Mouse (Mus musculus): ENCODE measurements around the gene Olfr1037. TPM values are rescaled to one million over a fixed set of nuclear protein-coding genes. Genes with fewer than 3 reads are reported as not detected.

Gene Olfr1037
- not detected for polyA plus RNA-seq (2012; fragmentation: generic; extraction: Trizol)

GRCm38 (mm10) chr2:86087285-86087684, at the start of gene Olfr1037:
TSS of gene Olfr1037 (minus strand) at chr2:86087385.

GRCm38 (mm10) chr2:86135828-86136227, 48.6 kb upstream of the Olfr1037 start, which contains the start of gene Olfr1039:
TSS of gene Olfr1039 (minus strand) at chr2:86135928.

GRCm38 (mm10) chr2:86073692-86074091, 13.5 kb downstream of the Olfr1037 start, which contains the start of gene Olfr1036:
TSS of gene Olfr1036 (plus strand) at chr2:86073992.

GRCm38 (mm10) chr2:86045561-86045960, 41.6 kb downstream of the Olfr1037 start, which contains the start of gene Olfr1034:
TSS of gene Olfr1034 (plus strand) at chr2:86045861.

Other genes starting within 250 kb of the Olfr1037 start
- gene Olfr1019, start 241.9 kb downstream of the Olfr1037 start, polyA plus RNA-seq (2012; fragmentation: generic; extraction: Trizol): not detected
- not detected for gene Olfr1020, start 240.4 kb downstream of the Olfr1037 start, polyA plus RNA-seq (2012; fragmentation: generic; extraction: Trizol)
- gene Olfr1022, start 218.8 kb downstream of the Olfr1037 start, polyA plus RNA-seq (2012; fragmentation: generic; extraction: Trizol): not detected
- not detected for gene Olfr1023, start 201.7 kb downstream of the Olfr1037 start, polyA plus RNA-seq (2012; fragmentation: generic; extraction: Trizol)
- not detected for gene Olfr1024, start 182.3 kb downstream of the Olfr1037 start, polyA plus RNA-seq (2012; fragmentation: generic; extraction: Trizol)
- not detected for gene Olfr1025-ps1, start 172.2 kb downstream of the Olfr1037 start, polyA plus RNA-seq (2012; fragmentation: generic; extraction: Trizol)
- gene Olfr1026, start 165.8 kb downstream of the Olfr1037 start, polyA plus RNA-seq (2012; fragmentation: generic; extraction: Trizol): not detected
- not detected for gene Olfr1028, start 136.9 kb downstream of the Olfr1037 start, polyA plus RNA-seq (2012; fragmentation: generic; extraction: Trizol)
- not detected for gene Olfr1029, start 113.5 kb downstream of the Olfr1037 start, polyA plus RNA-seq (2012; fragmentation: generic; extraction: Trizol)
- gene Olfr1030, start 108.1 kb downstream of the Olfr1037 start, polyA plus RNA-seq (2012; fragmentation: generic; extraction: Trizol): not detected
- not detected for gene Olfr1031, start 97.1 kb downstream of the Olfr1037 start, polyA plus RNA-seq (2012; fragmentation: generic; extraction: Trizol)
- not detected for gene Olfr1032, start 81.8 kb downstream of the Olfr1037 start, polyA plus RNA-seq (2012; fragmentation: generic; extraction: Trizol)
- not detected for gene Olfr1033, start 66.8 kb downstream of the Olfr1037 start, polyA plus RNA-seq (2012; fragmentation: generic; extraction: Trizol)
- gene Olfr1034, start 41.5 kb downstream of the Olfr1037 start, polyA plus RNA-seq (2012; fragmentation: generic; extraction: Trizol): not detected
- gene Olfr1036, start 13.4 kb downstream of the Olfr1037 start, polyA plus RNA-seq (2012; fragmentation: generic; extraction: Trizol): not detected
- not detected for gene Olfr1039, start 48.5 kb upstream of the Olfr1037 start, polyA plus RNA-seq (2012; fragmentation: generic; extraction: Trizol)
- gene Olfr1040, start 59.3 kb upstream of the Olfr1037 start, polyA plus RNA-seq (2012; fragmentation: generic; extraction: Trizol): not detected
- not detected for gene Olfr1042, start 74.5 kb upstream of the Olfr1037 start, polyA plus RNA-seq (2012; fragmentation: generic; extraction: Trizol)
- not detected for gene Olfr1043, start 80.1 kb upstream of the Olfr1037 start, polyA plus RNA-seq (2012; fragmentation: generic; extraction: Trizol)
- gene Olfr1044, start 90.4 kb upstream of the Olfr1037 start, polyA plus RNA-seq (2012; fragmentation: generic; extraction: Trizol): not detected
- not detected for gene Olfr52, start 98.3 kb upstream of the Olfr1037 start, polyA plus RNA-seq (2012; fragmentation: generic; extraction: Trizol)
- not detected for gene Olfr1045, start 115.6 kb upstream of the Olfr1037 start, polyA plus RNA-seq (2012; fragmentation: generic; extraction: Trizol)
- not detected for gene Olfr1046, start 131.9 kb upstream of the Olfr1037 start, polyA plus RNA-seq (2012; fragmentation: generic; extraction: Trizol)
- not detected for gene Olfr1047, start 144.0 kb upstream of the Olfr1037 start, polyA plus RNA-seq (2012; fragmentation: generic; extraction: Trizol)
- not detected for gene Olfr1048, start 152.9 kb upstream of the Olfr1037 start, polyA plus RNA-seq (2012; fragmentation: generic; extraction: Trizol)
- gene Olfr1049, start 170.9 kb upstream of the Olfr1037 start, polyA plus RNA-seq (2012; fragmentation: generic; extraction: Trizol): not detected
- not detected for gene Olfr1051, start 191.7 kb upstream of the Olfr1037 start, polyA plus RNA-seq (2012; fragmentation: generic; extraction: Trizol)
- gene Olfr1052, start 205.1 kb upstream of the Olfr1037 start, polyA plus RNA-seq (2012; fragmentation: generic; extraction: Trizol): not detected
- gene Olfr1053, start 227.9 kb upstream of the Olfr1037 start, polyA plus RNA-seq (2012; fragmentation: generic; extraction: Trizol): not detected
- gene Olfr1054, start 248.0 kb upstream of the Olfr1037 start, polyA plus RNA-seq (2012; fragmentation: generic; extraction: Trizol): not detected

All from C3H10T1/2 (cell line).